Mouse (Mus musculus) v-Abl transformed pro-B cells (cell line): ENCODE results near the gene Gm20683.

Experiments used
- in situ Hi-C, 2 experiments: fragments of 400-800 bp; cut with MboI; formaldehyde crosslinking; loops; one replicate each; pipeline ENCODE4 v1.15.1; 2025; ENCODE audit not compliant: unreplicated experiment in 2 of 2

Gm20683 gene

GRCm38 (mm10) chr17:25841117-25841880, at the start of gene Gm20683:
Gene Gm20683 (minus strand): TSS chr17:25841763.
- in situ Hi-C loops, result no loop called here

GRCm38 (mm10) chr17:25888837-25889236, 47.3 kb upstream of the Gm20683 start:
- in situ Hi-C loops, result loop anchor here in 1 of 2 experiments (10.0 kb wide), 1 partner anchor 206 kb away; the partner anchor contains the start of genes Decr2 and Nme4

GRCm38 (mm10) chr17:25887467-25887866, 45.9 kb upstream of the Gm20683 start:
- in situ Hi-C loops, result loop anchor here in 1 of 2 experiments (10.0 kb wide), 1 partner anchor 207 kb away; the partner anchor contains the start of genes Decr2 and Nme4

- in situ Hi-C loops, result loop anchor here in 1 of 2 experiments (10.0 kb wide), 1 partner anchor 208 kb away; the partner anchor contains the start of genes Decr2 and Nme4
Observed at GRCm38 (mm10) chr17:25886806-25887205, 45.2 kb upstream of the Gm20683 start.

GRCm38 (mm10) chr17:25885636-25886035, 44.1 kb upstream of the Gm20683 start:
- in situ Hi-C loops, result loop anchor here in 1 of 2 experiments (10.0 kb wide), 1 partner anchor 209 kb away; the partner anchor contains the start of genes Decr2 and Nme4

GRCm38 (mm10) chr17:25883824-25884223, 42.3 kb upstream of the Gm20683 start:
- in situ Hi-C loops, result loop anchor here in 1 of 2 experiments (10.0 kb wide), 1 partner anchor 211 kb away; the partner anchor contains the start of genes Decr2 and Nme4

- in situ Hi-C loops, result loop anchor here in 1 of 2 experiments (10.0 kb wide), 1 partner anchor 212 kb away; the partner anchor contains the start of genes Decr2 and Nme4
Observed at GRCm38 (mm10) chr17:25883268-25883667, 41.7 kb upstream of the Gm20683 start.

GRCm38 (mm10) chr17:25882306-25882705, 40.7 kb upstream of the Gm20683 start:
- in situ Hi-C loops, result loop anchor here in 1 of 2 experiments (10.0 kb wide), 1 partner anchor 212 kb away; the partner anchor contains the start of genes Decr2 and Nme4

- in situ Hi-C loops, result loop anchor here in 1 of 2 experiments (10.0 kb wide), 1 partner anchor 213 kb away; the partner anchor contains the start of genes Decr2 and Nme4
Observed at GRCm38 (mm10) chr17:25881691-25882090, 40.1 kb upstream of the Gm20683 start.

- in situ Hi-C loops, result loop anchor here in 1 of 2 experiments (10.0 kb wide), 1 partner anchor 214 kb away; the partner anchor contains the start of genes Decr2 and Nme4
Observed at GRCm38 (mm10) chr17:25880913-25881641, 39.5 kb upstream of the Gm20683 start.

- in situ Hi-C loops, result loop anchor here in 1 of 2 experiments (10.0 kb wide), 1 partner anchor 214 kb away; the partner anchor contains the start of genes Decr2 and Nme4
Observed at GRCm38 (mm10) chr17:25880196-25880910, 38.8 kb upstream of the Gm20683 start, which contains the start of gene Wfikkn1. Gene Wfikkn1 (minus strand): TSS chr17:25880858.

- in situ Hi-C loops, result loop anchor here in 1 of 2 experiments (10.0 kb wide), 1 partner anchor 215 kb away; the partner anchor contains the start of genes Decr2 and Nme4
Observed at GRCm38 (mm10) chr17:25879750-25880149, 38.2 kb upstream of the Gm20683 start.

GRCm38 (mm10) chr17:25879261-25879660, 37.7 kb upstream of the Gm20683 start:
- in situ Hi-C loops, result no loop called here

GRCm38 (mm10) chr17:25878611-25879180, 37.1 kb upstream of the Gm20683 start:
- in situ Hi-C loops, result no loop called here

- in situ Hi-C loops, result no loop called here
Observed at GRCm38 (mm10) chr17:25877741-25878610, 36.4 kb upstream of the Gm20683 start.

- in situ Hi-C loops, result no loop called here
Observed at GRCm38 (mm10) chr17:25877025-25877424, 35.5 kb upstream of the Gm20683 start.

GRCm38 (mm10) chr17:25876347-25876915, 34.9 kb upstream of the Gm20683 start:
- in situ Hi-C loops, result no loop called here
